Mouse (Mus musculus): ENCODE data around the gene N4bp1. TPM values are rescaled to one million over a fixed set of nuclear protein-coding genes. Genes with fewer than 3 reads are reported as not detected.

Gene N4bp1
- total and polyA plus RNA-seq, 2 experiments from 2014 or later = 3.8 to 7.6 TPM

DNA sequence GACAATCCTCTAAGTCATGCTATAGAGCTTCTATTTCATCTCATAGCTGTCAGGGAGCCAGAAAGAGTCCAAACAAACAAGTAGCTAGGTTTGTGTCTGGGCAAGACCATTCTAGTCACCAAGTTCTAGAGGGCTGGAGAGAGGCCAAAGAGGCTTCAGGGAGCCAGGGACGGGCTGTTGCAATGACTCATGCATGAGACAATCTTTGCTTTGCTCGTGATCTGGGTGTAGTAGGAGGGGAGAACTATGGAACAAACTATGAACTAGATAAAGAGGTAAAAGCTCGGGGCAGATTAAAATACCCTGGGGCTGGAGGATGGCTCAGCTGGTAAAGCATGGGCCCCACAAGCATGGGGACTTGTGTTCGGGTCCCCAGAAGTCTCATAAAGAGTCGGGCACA is 116.6 kb downstream of the N4bp1 start:
- no peaks in the 10 kb centered on the region for H3K27me3 ChIP-seq (ENCODE audit: control insufficient read depth, insufficient read depth, low read length)
- H3K4me2 ChIP-seq (ENCODE audit: low read depth, low read length) = no peak overlapping the region
- no peak overlapping the region for H3K4me3 ChIP-seq (ENCODE audit: low read depth, low read length)
- no peaks in the 10 kb centered on the region for H3K36me3 ChIP-seq (replicated peaks; ENCODE audit: control insufficient read depth, insufficient read depth, low read length)
- peak; percentile 80 for DNase-seq (ENCODE audit: low spot score)
- H3K4me1 ChIP-seq (ENCODE audit: control insufficient read depth, insufficient read depth) = peaks cover 19% of the 10 kb centered on the region
- peak; percentile 82 for ATAC-seq (ENCODE audit: insufficient read depth, low read depth)
- H3K27ac ChIP-seq (ENCODE audit: low read depth) = peak overlapping the region; percentile 36; the same call in 1 of the 2 replicates
- no peak for TF ChIP-seq CTCF (IDR thresholded peaks at IDR 0.05; ENCODE audit: low read depth)
- no peak for TF ChIP-seq EP300 (IDR thresholded peaks at IDR 0.05; ENCODE audit: low read depth)
- H3K9ac ChIP-seq (replicated peaks; ENCODE audit: low read depth, low read length) = no peak overlapping the region
- 37% methylated on average over 5 of the region's 5 CpGs for WGBS
- no peaks in the 10 kb centered on the region for H3K9me3 ChIP-seq (replicated peaks; ENCODE audit: control insufficient read depth, low read length)

DNA sequence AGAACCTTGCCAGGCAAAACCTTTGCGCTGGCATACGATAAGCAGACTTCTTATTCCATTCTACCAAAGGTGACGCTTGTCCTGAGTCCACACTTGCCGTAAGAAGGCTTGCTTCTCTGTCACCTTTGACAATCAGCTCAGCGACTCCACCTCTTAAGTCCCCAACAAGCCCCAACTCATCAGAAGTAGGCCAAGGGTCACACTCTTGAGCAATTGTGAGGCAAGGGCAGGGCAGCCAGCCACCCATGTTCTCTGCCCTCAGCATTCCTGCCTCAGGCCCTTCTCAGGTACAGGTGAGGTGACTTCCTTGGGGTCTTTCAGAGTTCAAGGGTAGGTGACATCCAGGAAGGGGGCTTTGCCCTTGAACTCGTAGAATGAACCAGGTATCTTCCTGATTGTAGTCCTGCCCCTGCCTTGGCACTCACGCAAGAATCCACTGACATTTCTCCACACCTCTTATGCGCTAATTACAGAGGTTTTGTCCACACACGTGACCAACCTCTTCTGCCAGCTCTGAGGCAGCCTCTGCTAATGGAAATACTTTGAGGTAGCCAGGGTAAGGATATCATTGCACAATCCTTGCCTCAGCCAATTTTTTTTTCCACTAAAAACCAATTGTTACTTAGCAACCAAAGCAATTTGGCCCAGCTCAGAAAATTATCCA is 118.4 kb downstream of the N4bp1 start:
- H3K9me3 ChIP-seq (replicated peaks; ENCODE audit: control insufficient read depth, low read length) = no peaks in the 10 kb centered on the region
- TF ChIP-seq CTCF (IDR thresholded peaks at IDR 0.05; ENCODE audit: low read depth) = no peak
- TF ChIP-seq EP300 (IDR thresholded peaks at IDR 0.05; ENCODE audit: low read depth) = no peak
- ATAC-seq (ENCODE audit: insufficient read depth, low read depth) (peak; percentile 46; the same call in 1 of the 2 replicates), DNase-seq (ENCODE audit: low spot score) (no peak)
- H3K27me3 ChIP-seq (ENCODE audit: control insufficient read depth, insufficient read depth, low read length) = no peaks in the 10 kb centered on the region
- WGBS = 72% methylated on average over 9 of the region's 9 CpGs
- no peak overlapping the region for H3K9ac ChIP-seq (replicated peaks; ENCODE audit: low read depth, low read length)
- H3K4me1 ChIP-seq (ENCODE audit: control insufficient read depth, insufficient read depth) = peaks cover 19% of the 10 kb centered on the region
- H3K27ac ChIP-seq (ENCODE audit: low read depth) = no peak overlapping the region
- no peak overlapping the region for H3K4me2 ChIP-seq (ENCODE audit: low read depth, low read length)
- no peaks in the 10 kb centered on the region for H3K36me3 ChIP-seq (replicated peaks; ENCODE audit: control insufficient read depth, insufficient read depth, low read length)
- H3K4me3 ChIP-seq (ENCODE audit: low read depth, low read length) = no peak overlapping the region

DNA sequence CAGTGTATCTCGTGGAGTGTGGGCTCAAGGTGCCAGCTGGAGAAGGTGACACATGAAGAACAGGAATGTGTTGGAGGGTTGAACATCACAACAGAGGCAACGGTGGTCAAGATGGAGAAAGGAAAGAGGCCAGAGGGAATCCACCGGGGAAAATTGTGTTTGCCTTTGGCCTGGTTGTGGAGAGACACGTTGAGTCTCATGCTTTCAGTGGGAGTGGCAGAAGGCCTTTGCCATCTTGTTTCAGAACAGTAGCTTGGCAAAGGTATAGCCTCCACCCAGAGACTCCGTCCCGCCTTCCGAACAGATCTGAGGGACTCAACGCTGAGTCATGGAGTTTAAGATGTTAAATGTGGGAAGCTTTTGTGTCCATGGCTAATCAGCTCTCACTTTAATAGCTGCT is 119.4 kb downstream of the N4bp1 start:
- H3K27ac ChIP-seq (ENCODE audit: low read depth) = no peak overlapping the region
- H3K27me3 ChIP-seq (ENCODE audit: control insufficient read depth, insufficient read depth, low read length) = no peaks in the 10 kb centered on the region
- no peak overlapping the region for H3K4me2 ChIP-seq (ENCODE audit: low read depth, low read length)
- H3K36me3 ChIP-seq (replicated peaks; ENCODE audit: control insufficient read depth, insufficient read depth, low read length) = no peaks in the 10 kb centered on the region
- TF ChIP-seq EP300 (IDR thresholded peaks at IDR 0.05; ENCODE audit: low read depth) (no peak), CTCF (IDR thresholded peaks at IDR 0.05; ENCODE audit: low read depth) (no peak)
- no peaks in the 10 kb centered on the region for H3K9me3 ChIP-seq (replicated peaks; ENCODE audit: control insufficient read depth, low read length)
- ATAC-seq (ENCODE audit: insufficient read depth, low read depth) = no peak
- no peak overlapping the region for H3K4me3 ChIP-seq (ENCODE audit: low read depth, low read length)
- 88% methylated on average over 8 of the region's 8 CpGs for WGBS
- peaks cover 19% of the 10 kb centered on the region for H3K4me1 ChIP-seq (ENCODE audit: control insufficient read depth, insufficient read depth)
- H3K9ac ChIP-seq (replicated peaks; ENCODE audit: low read depth, low read length) = no peak overlapping the region
- DNase-seq (ENCODE audit: low spot score) = no peak

GRCm38 (mm10) chr8:86765155-86765554 is 119.9 kb downstream of the N4bp1 start:
- Histone ChIP-seq H3K9ac (replicated peaks; ENCODE audit: low read depth, low read length) (no peak overlapping the region), H3K4me1 (ENCODE audit: control insufficient read depth, insufficient read depth) (peaks cover 19% of the 10 kb centered on the region), H3K4me2 (ENCODE audit: low read depth, low read length) (no peak overlapping the region), H3K27me3 (ENCODE audit: control insufficient read depth, insufficient read depth, low read length) (no peaks in the 10 kb centered on the region), H3K36me3 (replicated peaks; ENCODE audit: control insufficient read depth, insufficient read depth, low read length) (no peaks in the 10 kb centered on the region), H3K27ac (ENCODE audit: low read depth) (no peak overlapping the region), H3K4me3 (ENCODE audit: low read depth, low read length) (no peak overlapping the region), H3K9me3 (replicated peaks; ENCODE audit: control insufficient read depth, low read length) (no peaks in the 10 kb centered on the region)
- no peak for TF ChIP-seq EP300 (IDR thresholded peaks at IDR 0.05; ENCODE audit: low read depth)
- TF ChIP-seq CTCF (IDR thresholded peaks at IDR 0.05; ENCODE audit: low read depth) = no peak
- 85% methylated on average over 10 of the region's 10 CpGs for WGBS
- ATAC-seq (ENCODE audit: insufficient read depth, low read depth) (no peak), DNase-seq (ENCODE audit: low spot score) (no peak)

DNA sequence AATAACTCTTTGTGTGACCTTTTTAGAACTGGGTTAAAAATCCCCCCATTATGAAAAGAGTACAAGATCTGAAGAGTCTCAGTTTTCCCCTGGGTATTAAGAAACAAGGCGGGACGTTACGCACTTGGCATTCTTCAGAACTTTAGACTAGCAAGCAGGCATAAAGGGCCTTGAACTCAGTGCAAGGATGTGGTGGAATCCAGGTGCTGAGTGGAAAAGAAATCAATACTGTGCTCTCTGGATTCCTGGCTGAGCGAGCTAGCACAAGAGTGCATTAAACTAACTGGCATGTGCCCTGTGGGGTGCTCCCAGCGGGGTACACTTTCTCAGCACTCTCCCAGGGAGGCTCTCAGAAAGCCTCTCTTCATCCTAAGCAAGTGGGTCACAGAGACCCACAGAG is 122.3 kb downstream of the N4bp1 start:
- Histone ChIP-seq H3K4me2 (ENCODE audit: low read depth, low read length) (no peak overlapping the region), H3K9ac (replicated peaks; ENCODE audit: low read depth, low read length) (no peak overlapping the region), H3K9me3 (replicated peaks; ENCODE audit: control insufficient read depth, low read length) (no peaks in the 10 kb centered on the region), H3K27me3 (ENCODE audit: control insufficient read depth, insufficient read depth, low read length) (no peaks in the 10 kb centered on the region), H3K4me3 (ENCODE audit: low read depth, low read length) (no peak overlapping the region), H3K27ac (ENCODE audit: low read depth) (no peak overlapping the region), H3K36me3 (replicated peaks; ENCODE audit: control insufficient read depth, insufficient read depth, low read length) (no peaks in the 10 kb centered on the region), H3K4me1 (ENCODE audit: control insufficient read depth, insufficient read depth) (0 out of 2 replicates have a peak, but pooled peaks cover 16% of the 10 kb centered on the region)
- TF ChIP-seq EP300 (IDR thresholded peaks at IDR 0.05; ENCODE audit: low read depth) = no peak
- TF ChIP-seq CTCF (IDR thresholded peaks at IDR 0.05; ENCODE audit: low read depth) = no peak
- 68% methylated on average over 5 of the region's 5 CpGs for WGBS
- DNase-seq (ENCODE audit: low spot score) (no peak), ATAC-seq (ENCODE audit: insufficient read depth, low read depth) (no peak)

DNA sequence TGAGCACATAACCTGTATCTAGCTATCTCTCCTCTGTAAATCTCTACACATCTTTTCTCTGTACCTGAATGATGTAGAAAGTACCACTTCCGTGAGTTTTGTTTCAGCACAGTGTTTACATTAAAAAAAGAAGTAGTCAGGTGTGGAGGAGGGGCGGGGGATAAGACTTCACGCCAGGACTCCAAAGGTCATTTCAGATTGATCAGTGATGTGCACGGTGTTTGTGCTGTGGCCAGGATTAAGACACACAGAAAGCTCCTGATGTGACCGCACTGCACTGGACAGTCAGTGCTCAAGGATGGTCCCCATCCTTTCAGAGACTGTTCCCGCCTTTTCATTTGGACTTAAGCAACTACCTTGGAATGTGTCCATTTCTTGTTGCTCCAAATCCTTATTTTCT is 124.3 kb downstream of the N4bp1 start:
- DNase-seq (ENCODE audit: low spot score) = no peak
- no peak overlapping the region for H3K4me3 ChIP-seq (ENCODE audit: low read depth, low read length)
- no peaks in the 10 kb centered on the region for H3K36me3 ChIP-seq (replicated peaks; ENCODE audit: control insufficient read depth, insufficient read depth, low read length)
- TF ChIP-seq EP300 (IDR thresholded peaks at IDR 0.05; ENCODE audit: low read depth) (no peak), CTCF (IDR thresholded peaks at IDR 0.05; ENCODE audit: low read depth) (no peak)
- H3K4me2 ChIP-seq (ENCODE audit: low read depth, low read length) = no peak overlapping the region
- 0 out of 2 replicates have a peak, but pooled peaks cover 6% of the 10 kb centered on the region for H3K4me1 ChIP-seq (ENCODE audit: control insufficient read depth, insufficient read depth)
- no peaks in the 10 kb centered on the region for H3K27me3 ChIP-seq (ENCODE audit: control insufficient read depth, insufficient read depth, low read length)
- 82% methylated on average over 6 of the region's 6 CpGs for WGBS
- no peak overlapping the region for H3K27ac ChIP-seq (ENCODE audit: low read depth)
- H3K9ac ChIP-seq (replicated peaks; ENCODE audit: low read depth, low read length) = no peak overlapping the region
- ATAC-seq (ENCODE audit: insufficient read depth, low read depth) = no peak
- no peaks in the 10 kb centered on the region for H3K9me3 ChIP-seq (replicated peaks; ENCODE audit: control insufficient read depth, low read length)

Measured in heart, postnatal 0 days (tissue).